Mouse (Mus musculus) megakaryocyte, embryonic 14.5 days (primary cell): ENCODE results near the gene Bhlhe41.

Experiments used
- FLI1 ChIP-seq: IDR thresholded peaks from 2 replicates; pipeline ENCODE4 v1.6.1; 2012; ENCODE audit warnings: low read length, inconsistent platforms, mixed read lengths
- GATA1 ChIP-seq: IDR thresholded peaks from 3 replicates; pipeline ENCODE4 v1.6.1; 2012; ENCODE audit warnings: mixed read lengths, low read length, inconsistent platforms, borderline replicate concordance

- TF ChIP-seq GATA1, result no peak
- TF ChIP-seq FLI1, result no peak
Observed at GRCm38 (mm10) chr6:145887719-145888118, 22.4 kb upstream of the Bhlhe41 start.
